Mouse (Mus musculus) embryonic stem cell, embryonic (primary cell): ENCODE results near the gene Tmem199.

ENCODE experiments used
- CTCF ChIA-PET, 4 experiments: fragments of 300-600 bp in 2 of 4; fragments of 350-600 bp in 2 of 4; sonication (Branson Sonifier 250); formaldehyde crosslinking; loops; one replicate each; lab custom pipeline; 2022; ENCODE audit warnings: inconsistent platforms in 2 of 4; lab: Charles Lee
- POLR2A ChIA-PET, 4 experiments: fragments of 300-600 bp in 2 of 4; fragments of 350-600 bp in 2 of 4; sonication (Branson Sonifier 250); formaldehyde crosslinking; loops; one replicate each; lab custom pipeline; 2022; ENCODE audit warnings: antibody characterized with exemption in 4 of 4, inconsistent platforms in 1 of 4; lab: Charles Lee

The Tmem199 gene

DNA sequence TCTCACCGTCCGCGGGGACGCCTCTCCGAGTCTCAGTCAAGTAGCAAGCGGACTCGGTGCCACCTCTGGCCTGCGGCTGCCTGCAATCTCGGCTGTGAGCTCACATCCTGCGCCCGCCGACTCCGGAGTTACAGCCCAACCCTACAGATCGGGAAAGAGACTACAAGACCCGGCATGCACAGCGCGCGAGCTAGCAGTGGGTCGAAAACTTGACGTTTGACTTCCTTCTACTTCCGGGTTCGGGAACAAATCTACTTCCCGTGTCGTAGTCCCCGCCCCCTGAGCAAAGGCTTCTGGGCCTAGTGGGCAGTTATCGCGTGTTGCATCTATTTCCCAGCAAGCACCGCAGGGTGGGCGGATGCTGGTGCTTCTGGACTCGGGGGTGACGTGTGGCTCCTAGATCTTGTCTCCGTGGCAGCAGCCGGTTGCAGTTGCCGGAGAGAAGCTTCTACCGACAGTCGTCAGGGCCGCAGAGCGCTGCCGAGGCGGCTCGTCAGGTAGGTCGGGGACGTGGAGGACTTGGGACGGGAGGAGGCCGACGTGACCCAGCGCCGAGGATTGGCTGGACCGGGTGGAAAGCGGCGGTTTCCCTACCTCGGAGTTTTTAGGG, 24.2 kb upstream of the Tmem199 start, which contains the start of the genes Tnfaip1 and Ift20:
Tnfaip1 (minus strand) TSS at position 253 of the 610 bp plus-strand sequence.
Ift20 (plus strand) TSS at position 282 of the 610 bp plus-strand sequence.
- ChIA-PET CTCF (interaction anchor here (0.6 to 2.3 kb wide), 11 partner anchors 9 to 1516 kb away, joined by 3 to 12 read pairs (median 5); no protein-coding TSS in a partner anchor), POLR2A (interaction anchor here (0.6 to 7.8 kb wide), 67 partner anchors 9 to 1124 kb away, joined by 3 to 205 read pairs (median 4); partner anchors contain the start of genes Poldip2 (in 3 of the 4), Sarm1 (in 3 of the 4), Tmem199 (in 3 of the 4) and Tmem97 (in 3 of the 4))

DNA sequence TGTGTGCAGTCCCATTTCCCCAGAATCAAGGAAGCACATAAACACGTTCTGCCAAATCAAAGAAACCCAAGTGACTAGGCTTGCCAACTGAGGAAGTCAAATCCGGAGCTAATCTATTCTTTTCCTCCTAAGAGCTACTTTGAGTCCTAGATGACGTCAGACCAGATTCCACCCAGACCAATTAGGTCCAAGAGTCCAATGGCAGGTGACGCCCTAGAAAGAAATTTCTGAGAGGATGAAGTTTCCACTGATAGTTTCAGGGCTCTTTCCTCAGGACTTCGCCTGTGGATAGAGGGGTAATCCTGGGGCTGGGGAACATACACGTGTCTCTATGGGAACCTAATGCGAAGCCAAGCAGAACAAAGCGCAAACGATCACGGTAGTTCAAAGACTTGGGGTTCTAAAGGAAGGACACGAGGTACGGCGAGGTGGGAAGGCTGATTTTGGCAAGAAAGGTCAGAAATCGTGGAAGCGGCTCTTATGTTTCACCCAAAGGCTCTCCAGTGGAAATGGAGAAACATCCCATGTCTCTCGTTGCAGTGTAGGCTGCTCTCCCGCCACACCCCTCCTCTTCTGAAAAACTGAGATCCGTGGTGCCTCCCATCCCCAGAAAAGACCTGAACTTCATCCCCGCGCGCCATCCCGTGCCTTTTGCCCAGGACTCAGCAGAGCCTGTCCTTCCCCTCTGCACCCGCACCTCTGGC, 23.6 kb upstream of the Tmem199 start:
- CTCF ChIA-PET, result interaction anchor here in 2 of 4 experiments (0.7 to 2.3 kb wide), 13 partner anchors 10 to 812 kb away, joined by 3 to 12 read pairs (median 4); no protein-coding TSS in a partner anchor

DNA sequence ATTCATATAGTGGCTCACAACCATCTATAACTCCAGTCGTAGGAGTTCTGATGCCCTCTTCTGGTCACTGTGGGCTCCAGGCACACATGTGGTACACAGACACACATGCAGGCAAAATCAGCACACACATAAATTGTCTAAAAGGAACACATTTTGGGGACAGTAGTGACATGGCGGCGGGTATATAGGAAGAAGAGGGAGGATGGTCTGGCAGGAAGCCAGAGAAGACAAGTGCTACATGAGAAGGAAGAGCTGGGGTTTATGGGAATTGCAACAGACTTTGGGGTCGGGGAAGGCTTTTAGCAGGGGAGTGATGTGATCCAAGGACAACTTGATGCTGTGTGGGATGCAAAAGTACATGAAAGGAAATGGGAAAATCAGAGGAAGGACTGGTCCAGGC, 22.5 kb upstream of the Tmem199 start:
- ChIA-PET POLR2A (interaction anchor here (0.7 to 7.8 kb wide), 12 partner anchors 8 to 206 kb away, joined by 3 to 205 read pairs (median 17); partner anchors contain the start of genes Tmem97 (in 3 of the 4), Poldip2 (in 2 of the 4) and Tmem199 (in 2 of the 4)), CTCF (interaction anchor here in 2 of 4 experiments (0.7 to 2.3 kb wide), 6 partner anchors 8 to 813 kb away, joined by 3 to 12 read pairs (median 6); no protein-coding TSS in a partner anchor)

More for the DNA sequence above, 23.6 kb upstream of the Tmem199 start:
- POLR2A ChIA-PET, result interaction anchor here (0.6 to 7.8 kb wide), 69 partner anchors 9 to 1125 kb away, joined by 3 to 205 read pairs (median 4); partner anchors contain the start of genes Poldip2 (in 3 of the 4), Sarm1 (in 3 of the 4), Tmem199 (in 3 of the 4) and Tmem97 (in 3 of the 4)

DNA sequence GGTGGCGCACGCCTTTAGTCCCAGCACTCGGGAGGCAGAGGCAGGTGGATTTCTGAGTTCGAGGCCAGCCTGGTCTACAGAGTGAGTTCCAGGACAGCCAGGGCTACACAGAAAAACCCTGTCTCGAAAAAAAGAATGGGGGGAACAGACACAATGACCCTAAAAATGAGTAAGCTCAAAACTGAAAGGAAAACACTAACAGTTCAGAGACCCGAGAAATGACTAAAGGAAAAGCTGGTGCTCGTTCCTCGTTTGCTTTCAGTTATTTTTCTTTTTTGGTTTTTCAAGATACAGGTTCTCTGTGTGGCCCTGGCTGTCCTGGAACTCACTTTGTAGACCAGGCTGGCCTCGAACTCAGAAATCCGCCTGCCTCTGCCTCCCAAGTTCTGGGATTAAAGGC, 19.5 kb upstream of the Tmem199 start:
- CTCF ChIA-PET, result interaction anchor here in 2 of 4 experiments (0.6 to 0.9 kb wide), 2 partner anchors 77 to 293 kb away, joined by 3 read pairs; no protein-coding TSS in a partner anchor
- POLR2A ChIA-PET, result interaction anchor here in 2 of 4 experiments (0.8 to 1.8 kb wide), 4 partner anchors 10 to 20 kb away, joined by 3 to 7 read pairs (median 4); partner anchors contain the start of genes Poldip2 (in 2 of the 2) and Tmem199 (in 2 of the 2)

DNA sequence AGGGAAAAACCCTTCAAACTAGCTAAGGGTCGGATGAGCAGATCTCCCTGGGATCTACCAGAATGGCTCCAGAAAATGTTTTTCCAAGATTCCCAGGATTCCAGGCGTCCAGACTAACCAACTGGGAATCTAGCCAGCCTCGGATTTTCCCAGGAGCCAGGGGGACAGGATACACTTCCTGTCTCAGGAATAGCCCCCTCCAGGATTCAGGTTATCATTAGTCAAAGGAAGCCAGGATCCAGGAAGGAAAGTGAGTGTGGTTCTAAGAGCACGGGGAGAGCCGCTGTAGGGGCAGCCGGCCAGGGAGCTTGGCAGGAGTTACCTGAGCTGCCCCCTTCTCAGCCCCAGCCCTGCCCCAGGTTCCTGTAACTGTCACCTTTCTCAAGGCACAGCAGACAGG, 19.1 kb upstream of the Tmem199 start:
- ChIA-PET CTCF (interaction anchor here in 1 of 4 experiments (0.9 kb wide), 1 partner anchor 294 kb away, joined by 3 read pairs; no protein-coding TSS in a partner anchor), POLR2A (interaction anchor here (0.6 to 1.8 kb wide), 7 partner anchors 8 to 19 kb away, joined by 3 to 7 read pairs (median 3); partner anchors contain the start of genes Poldip2 (in 2 of the 4) and Tmem199 (in 2 of the 4))

DNA sequence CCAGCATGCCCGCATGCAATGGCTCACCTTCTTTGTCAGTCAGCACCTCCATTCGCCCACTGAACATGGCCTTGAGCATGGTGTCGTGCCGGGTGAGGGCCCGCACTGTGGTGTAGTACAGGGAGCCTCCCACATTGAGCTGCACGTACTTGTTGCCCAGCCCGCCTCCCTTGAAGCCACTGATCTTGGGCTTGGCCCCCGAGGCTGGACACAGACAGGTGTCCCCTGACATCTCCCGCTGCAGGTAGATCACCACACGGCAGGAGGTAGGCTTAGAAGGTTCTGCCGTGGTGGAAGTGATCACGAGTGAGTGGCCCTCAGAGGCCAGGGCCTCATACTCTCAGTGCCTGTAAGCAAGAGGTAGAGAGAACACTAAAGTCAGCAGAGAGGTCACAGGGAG, 18.0 kb upstream of the Tmem199 start:
- CTCF ChIA-PET, result interaction anchor here in 1 of 4 experiments (0.6 kb wide), 1 partner anchor 891 kb away, joined by 5 read pairs; no protein-coding TSS in a partner anchor
- POLR2A ChIA-PET, result interaction anchor here in 2 of 4 experiments (0.6 to 1.8 kb wide), 7 partner anchors 8 to 20 kb away, joined by 3 to 7 read pairs (median 3); partner anchors contain the start of genes Poldip2 (in 2 of the 2) and Tmem199 (in 2 of the 2)

DNA sequence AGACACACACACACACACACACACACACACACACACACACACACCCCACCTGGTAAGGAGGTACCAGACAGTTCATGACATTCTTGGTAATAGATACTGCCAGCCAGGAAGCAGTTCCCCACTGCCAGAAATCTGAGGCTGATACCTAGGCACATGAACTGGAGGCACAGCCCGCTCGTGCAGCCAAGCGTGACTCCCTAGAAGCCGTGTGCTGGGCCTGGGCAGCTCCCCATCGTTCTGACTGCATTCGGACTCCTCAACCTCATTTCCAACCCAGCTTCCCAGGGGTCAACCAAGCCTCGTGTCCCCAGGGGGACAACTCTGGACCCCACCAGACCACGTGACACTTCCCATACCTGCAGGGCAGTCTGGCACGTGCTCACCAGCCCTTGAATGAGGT, 16.7 kb upstream of the Tmem199 start:
- POLR2A ChIA-PET, result interaction anchor here in 2 of 4 experiments (0.5 to 9.4 kb wide), 9 partner anchors 9 to 274 kb away, joined by 3 to 107 read pairs (median 6); partner anchors contain the start of genes Ift20 (in 2 of the 2), Poldip2 (in 2 of the 2), Tmem199 (in 2 of the 2) and Tnfaip1 (in 2 of the 2)
- CTCF ChIA-PET, result interaction anchor here in 1 of 4 experiments (1.2 kb wide), 1 partner anchor 13 kb away, joined by 3 read pairs; no protein-coding TSS in a partner anchor

DNA sequence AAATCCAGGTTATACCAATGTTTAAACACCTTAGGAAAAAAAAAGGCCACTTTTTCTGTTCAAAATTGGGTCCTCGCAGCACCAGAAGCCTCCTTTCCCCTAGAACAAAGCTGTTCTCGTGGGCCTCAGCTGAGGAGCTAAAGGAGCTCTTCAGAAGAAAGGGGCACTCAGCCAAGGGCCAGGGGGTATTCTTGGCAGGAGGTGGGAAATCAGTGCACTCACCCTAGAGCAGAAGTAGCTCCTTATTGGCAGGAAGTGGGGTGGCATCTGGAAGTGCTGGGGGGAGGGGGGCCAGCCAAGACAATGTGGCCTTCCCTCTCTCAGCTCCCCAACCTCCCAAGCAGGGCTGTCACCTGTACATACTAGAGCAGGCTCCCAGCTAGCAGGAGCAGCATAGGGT, 12.9 kb upstream of the Tmem199 start:
- ChIA-PET CTCF (interaction anchor here in 3 of 4 experiments (0.5 to 1.6 kb wide), 6 partner anchors 9 to 396 kb away, joined by 3 to 7 read pairs (median 4); partner anchors contain the start of gene Nos2 (in 1 of the 3)), POLR2A (interaction anchor here (0.6 to 9.4 kb wide), 18 partner anchors 8 to 41 kb away, joined by 3 to 107 read pairs (median 5); partner anchors contain the start of genes Ift20 (in 3 of the 4), Poldip2 (in 3 of the 4), Tmem199 (in 3 of the 4) and Tnfaip1 (in 3 of the 4))

DNA sequence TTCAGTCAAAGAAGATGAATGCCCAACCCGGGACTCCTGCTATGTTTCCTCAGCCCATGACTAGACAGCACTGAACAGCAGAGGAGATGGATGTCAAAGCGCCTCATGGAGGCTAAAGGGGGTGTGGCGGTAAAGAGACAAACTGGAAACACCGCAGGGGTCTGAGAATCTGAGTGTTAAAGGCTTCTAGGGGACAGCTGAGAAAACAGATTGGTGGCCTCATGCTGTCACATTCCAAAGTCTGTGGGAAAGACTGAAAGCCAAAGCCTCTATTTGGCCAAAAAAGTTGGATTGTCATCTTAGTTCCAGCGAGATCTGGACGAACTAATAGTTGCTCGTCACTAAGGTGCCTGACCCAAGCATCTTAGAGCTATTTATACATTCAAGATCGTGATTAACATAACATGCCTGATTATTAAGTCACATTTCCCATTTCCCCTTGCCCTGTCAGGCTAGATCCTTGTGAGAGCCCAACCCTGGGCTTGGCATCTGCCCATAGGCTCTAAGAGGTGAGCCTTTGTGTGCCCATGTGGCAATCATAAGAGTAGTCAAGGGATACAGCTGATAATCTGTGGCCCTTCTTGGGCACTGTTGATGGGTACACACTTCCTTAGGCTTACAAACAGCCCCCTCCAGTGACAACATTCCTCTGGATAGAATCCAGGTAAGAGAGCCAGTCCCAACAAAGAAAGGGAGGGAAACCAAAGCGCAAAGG, 11.4 kb upstream of the Tmem199 start:
- ChIA-PET CTCF (interaction anchor here in 2 of 4 experiments (0.6 to 2.5 kb wide), 2 partner anchors 12 to 42 kb away, joined by 3 to 8 read pairs; partner anchors contain the start of genes Ift20 (in 1 of the 2) and Tnfaip1 (in 1 of the 2)), POLR2A (interaction anchor here (0.5 to 9.4 kb wide), 15 partner anchors 7 to 81 kb away, joined by 3 to 107 read pairs (median 8); partner anchors contain the start of genes Ift20 (in 2 of the 4), Poldip2 (in 2 of the 4), Tmem199 (in 2 of the 4) and Tnfaip1 (in 2 of the 4))

DNA sequence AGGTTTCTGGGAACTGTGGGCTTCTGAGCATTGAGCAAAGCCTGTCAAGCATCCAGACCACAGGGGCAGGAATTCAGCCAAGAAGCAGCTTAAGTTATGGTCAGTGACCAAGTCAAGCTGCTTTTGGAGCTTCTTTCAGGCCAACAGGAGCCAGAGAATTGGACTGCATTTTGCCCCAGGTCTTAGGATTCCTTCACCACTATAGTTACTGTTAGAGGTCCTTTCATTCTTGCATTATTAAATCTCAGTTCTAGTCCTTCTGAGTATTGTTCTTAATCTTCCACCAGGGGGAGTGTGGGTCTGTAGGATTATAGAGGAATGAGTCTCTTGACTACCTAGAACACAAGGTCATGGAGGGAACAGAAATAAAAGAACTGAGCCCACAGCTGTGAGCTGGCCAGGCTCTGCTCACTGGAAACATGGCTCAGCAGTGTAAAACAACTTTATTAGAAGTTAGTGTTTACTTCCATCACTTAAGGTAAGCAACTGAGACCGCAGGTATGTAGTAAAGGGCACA, 10.6 kb upstream of the Tmem199 start:
- POLR2A ChIA-PET, result interaction anchor here in 2 of 4 experiments (1.1 to 9.4 kb wide), 13 partner anchors 8 to 57 kb away, joined by 3 to 107 read pairs (median 4); partner anchors contain the start of genes Ift20 (in 2 of the 2), Poldip2 (in 2 of the 2), Tmem199 (in 2 of the 2) and Tnfaip1 (in 2 of the 2)
- CTCF ChIA-PET, result interaction anchor here in 3 of 4 experiments (0.6 to 2.5 kb wide), 3 partner anchors 13 to 1210 kb away, joined by 3 to 8 read pairs (median 7); partner anchors contain the start of genes Ift20 (in 1 of the 3) and Tnfaip1 (in 1 of the 3)

DNA sequence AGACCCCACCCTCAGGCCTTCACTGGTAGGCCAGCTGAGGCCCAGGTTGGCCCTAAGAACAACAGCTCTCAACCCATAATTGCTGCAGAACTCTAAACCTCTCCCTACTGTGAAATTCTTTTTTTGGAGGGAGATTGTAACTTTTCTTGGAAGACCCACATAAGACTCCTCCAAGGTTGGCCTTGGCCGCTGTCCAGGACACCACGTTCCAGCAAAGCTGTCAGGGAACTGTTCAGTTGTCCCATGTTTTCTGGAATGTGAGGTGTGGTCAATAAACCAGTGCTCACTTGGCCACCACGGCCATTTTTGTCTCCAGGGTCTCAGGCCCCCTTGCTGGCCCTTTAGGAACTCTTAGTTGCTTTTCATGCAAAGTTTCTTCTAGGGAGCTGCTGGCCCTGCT, 9.9 kb upstream of the Tmem199 start:
- CTCF ChIA-PET, result interaction anchor here in 3 of 4 experiments (0.6 to 2.5 kb wide), 3 partner anchors 14 to 1210 kb away, joined by 4 to 8 read pairs (median 7); partner anchors contain the start of genes Ift20 (in 1 of the 3) and Tnfaip1 (in 1 of the 3)
- POLR2A ChIA-PET, result interaction anchor here in 3 of 4 experiments (0.8 to 9.4 kb wide), 15 partner anchors 9 to 56 kb away, joined by 3 to 107 read pairs (median 5); partner anchors contain the start of genes Ift20 (in 3 of the 3), Tnfaip1 (in 3 of the 3), Poldip2 (in 2 of the 3) and Tmem199 (in 2 of the 3)

DNA sequence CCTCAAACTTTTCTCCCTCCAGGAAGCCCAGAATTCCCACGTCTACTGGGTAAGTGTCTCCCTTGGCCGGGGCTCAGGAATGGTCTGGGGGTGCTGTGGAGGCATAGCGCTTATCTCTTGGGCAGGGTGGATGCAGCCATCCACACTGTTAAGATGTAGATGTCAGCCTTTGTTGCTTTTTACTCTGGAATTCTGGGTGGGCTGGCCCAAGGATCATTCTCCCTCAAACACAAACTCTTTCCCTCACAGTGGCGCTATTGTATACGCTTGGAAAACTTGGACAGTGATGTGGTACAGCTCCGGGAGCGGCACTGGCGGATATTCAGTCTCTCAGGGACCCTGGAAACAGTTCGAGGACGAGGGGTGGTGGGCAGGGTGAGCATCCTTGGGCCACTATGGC, 7.0 kb upstream of the Tmem199 start:
- POLR2A ChIA-PET, result interaction anchor here in 3 of 4 experiments (0.7 to 4.5 kb wide), 9 partner anchors 7 to 158 kb away, joined by 3 to 38 read pairs (median 7); partner anchors contain the start of genes Ift20 (in 2 of the 3), Tnfaip1 (in 2 of the 3), Sarm1 (in 1 of the 3) and Slc46a1 (in 1 of the 3)
- CTCF ChIA-PET, result interaction anchor here in 2 of 4 experiments (0.5 to 1.9 kb wide), 3 partner anchors 17 to 406 kb away, joined by 3 to 6 read pairs (median 5); partner anchors contain the start of genes Ift20 (in 1 of the 2) and Tnfaip1 (in 1 of the 2)

DNA sequence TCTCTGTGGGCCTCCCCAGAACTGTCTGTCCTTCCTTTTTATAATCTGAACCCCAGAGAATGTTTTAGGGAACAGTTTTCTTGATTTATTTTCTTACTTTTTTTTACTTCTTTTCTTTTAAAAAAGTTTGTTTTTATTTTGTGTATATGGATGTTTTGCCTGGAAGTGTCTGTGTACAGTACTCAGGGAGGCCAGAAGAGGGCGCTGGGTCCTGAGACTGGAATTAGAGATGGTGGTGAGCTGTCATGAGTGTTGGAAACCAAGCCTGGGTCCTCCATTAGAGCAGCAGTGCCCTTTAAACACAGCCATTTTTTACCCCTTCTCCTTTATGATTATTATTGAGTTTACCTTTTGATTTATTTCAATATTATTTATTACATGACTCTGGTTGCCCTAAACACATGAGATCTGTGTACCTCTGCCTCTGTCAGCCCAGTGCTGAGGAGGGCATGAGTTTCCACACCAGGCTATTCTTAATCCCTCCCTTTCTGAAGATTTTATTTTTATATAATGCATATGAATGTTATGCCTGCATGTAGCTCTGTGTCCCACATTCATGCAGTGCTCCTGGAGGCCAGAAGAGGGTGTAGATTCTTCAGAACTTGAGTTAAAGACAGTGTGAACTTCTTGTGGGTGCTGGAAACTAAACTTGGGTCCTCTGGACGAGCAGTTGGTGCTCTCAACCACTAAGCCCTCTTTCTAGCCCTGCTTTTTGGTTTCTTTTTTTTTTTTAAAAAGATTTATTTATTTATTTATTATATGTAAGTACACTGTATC, 3.8 kb upstream of the Tmem199 start:
- ChIA-PET POLR2A (interaction anchor here (0.7 to 4.5 kb wide), 15 partner anchors 9 to 774 kb away, joined by 3 to 38 read pairs (median 3); partner anchors contain the start of genes Ift20 (in 2 of the 4), Tnfaip1 (in 2 of the 4), Nlk (in 1 of the 4) and Sarm1 (in 1 of the 4)), CTCF (interaction anchor here (0.6 to 1.9 kb wide), 28 partner anchors 9 to 450 kb away, joined by 3 to 12 read pairs (median 4); partner anchors contain the start of genes Vtn (in 2 of the 4), Ift20 (in 1 of the 4), Sarm1 (in 1 of the 4) and Slc46a1 (in 1 of the 4))
